Mouse (Mus musculus): Measurements from ENCODE around the gene Irf3. TPM values are rescaled to one million over a fixed set of nuclear protein-coding genes. Genes with fewer than 3 reads are reported as not detected.

Gene Irf3
- total RNA-seq (2021): 10 to 100 TPM; 26.7 to 30.4 TPM
- long read RNA-seq, experiment 1, transcript Irf3-201 (8 exons, 2,031 nt): major isoform, 5 of 15 reads
- long read RNA-seq, experiment 1, partial matches to known transcripts: 2 of 15 reads
- long read RNA-seq, experiment 1, other reads (novel, unspliced or antisense): 3 of 15 reads
- long read RNA-seq, experiment 2, partial matches to known transcripts: 4 of 16 reads
- long read RNA-seq, experiment 2, other reads (novel, unspliced or antisense): 6 of 16 reads

DNA sequence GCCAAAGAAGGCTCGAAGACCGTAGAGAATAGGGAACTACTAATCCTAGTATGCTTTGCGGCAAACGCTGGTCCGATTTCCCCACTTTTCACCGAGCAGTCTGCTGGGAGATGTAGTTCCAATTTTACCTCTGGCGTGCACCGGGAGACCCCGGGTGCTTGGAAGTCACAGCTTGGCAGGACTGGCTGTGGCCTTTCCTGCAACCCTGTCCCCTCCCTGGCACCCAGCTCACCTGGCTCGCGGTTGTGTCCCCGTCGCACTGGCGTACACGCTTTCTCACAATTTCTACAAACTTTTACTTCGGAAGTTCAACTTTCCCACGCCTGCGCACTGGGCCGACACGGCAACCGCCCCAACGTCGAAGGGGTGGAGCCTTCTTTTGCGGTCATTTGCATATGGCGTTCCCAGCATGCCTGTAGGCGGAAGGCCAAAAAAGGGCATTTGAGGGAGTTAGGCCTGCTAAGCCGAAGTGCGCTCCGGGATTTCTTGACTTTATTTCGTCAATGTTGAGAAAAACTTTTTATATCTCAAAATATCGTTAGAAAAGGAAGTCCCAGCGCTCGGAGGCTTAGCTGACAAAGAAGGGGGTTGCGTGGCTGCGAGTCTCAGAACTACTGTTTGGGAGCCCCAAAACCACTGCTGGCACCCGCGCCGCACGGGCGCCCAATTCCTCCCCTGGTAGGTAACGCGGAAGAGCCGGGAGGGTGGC is at the start of gene Irf3:
Irf3 (plus strand) TSS at position 418 of the 709 bp plus-strand sequence.
- DNase-seq (ENCODE audit: low spot score in 2 of 2): peak; percentile 95 to 97
- intact Hi-C loops (cut with DNase I): no loop called here

DNA sequence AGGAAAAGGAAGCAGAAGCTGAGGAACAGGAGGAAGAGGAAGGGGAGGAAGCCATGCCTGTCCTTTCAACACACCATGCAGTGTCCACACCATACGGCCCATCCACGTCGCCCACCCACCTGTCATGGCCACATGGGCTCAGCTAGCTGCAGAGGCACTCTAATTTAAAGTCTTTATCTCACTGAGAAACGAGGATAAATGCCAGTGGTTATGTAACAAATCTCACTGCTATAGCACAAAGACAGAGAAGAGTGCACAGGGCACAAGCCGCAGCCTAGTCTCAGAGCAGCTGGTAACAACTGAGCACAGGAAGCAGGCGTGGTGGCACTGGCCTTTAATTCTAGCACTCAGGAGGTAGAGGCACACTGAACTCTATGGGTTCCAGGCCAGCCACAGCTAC is 47.5 kb upstream of the Irf3 start:
- intact Hi-C loops (cut with DNase I): no loop called here
- no peak for DNase-seq (ENCODE audit: low spot score in 2 of 2)

DNA sequence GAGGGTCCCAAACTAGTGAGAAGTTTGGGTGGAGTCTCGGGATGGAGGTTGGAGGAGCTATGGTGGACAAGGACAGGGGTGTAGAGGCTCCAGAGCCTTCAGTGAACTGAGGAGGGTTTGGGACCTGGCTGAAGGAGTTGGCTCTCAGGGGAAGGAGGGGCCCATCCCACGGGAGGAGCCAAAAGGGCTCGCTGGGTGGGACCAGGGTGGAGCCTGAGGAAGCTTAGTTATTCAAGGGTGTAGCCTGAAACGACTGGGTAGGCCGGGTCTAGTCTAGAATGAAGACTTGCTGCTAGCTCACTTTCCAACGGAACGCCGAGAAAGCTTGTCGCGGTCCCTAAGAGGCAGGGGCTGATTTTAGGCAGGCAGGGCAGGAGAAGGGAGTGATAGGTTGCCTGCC is 45.5 kb upstream of the Irf3 start:
- no peak for DNase-seq (ENCODE audit: low spot score in 2 of 2)
- intact Hi-C loops (cut with DNase I): no loop called here

DNA sequence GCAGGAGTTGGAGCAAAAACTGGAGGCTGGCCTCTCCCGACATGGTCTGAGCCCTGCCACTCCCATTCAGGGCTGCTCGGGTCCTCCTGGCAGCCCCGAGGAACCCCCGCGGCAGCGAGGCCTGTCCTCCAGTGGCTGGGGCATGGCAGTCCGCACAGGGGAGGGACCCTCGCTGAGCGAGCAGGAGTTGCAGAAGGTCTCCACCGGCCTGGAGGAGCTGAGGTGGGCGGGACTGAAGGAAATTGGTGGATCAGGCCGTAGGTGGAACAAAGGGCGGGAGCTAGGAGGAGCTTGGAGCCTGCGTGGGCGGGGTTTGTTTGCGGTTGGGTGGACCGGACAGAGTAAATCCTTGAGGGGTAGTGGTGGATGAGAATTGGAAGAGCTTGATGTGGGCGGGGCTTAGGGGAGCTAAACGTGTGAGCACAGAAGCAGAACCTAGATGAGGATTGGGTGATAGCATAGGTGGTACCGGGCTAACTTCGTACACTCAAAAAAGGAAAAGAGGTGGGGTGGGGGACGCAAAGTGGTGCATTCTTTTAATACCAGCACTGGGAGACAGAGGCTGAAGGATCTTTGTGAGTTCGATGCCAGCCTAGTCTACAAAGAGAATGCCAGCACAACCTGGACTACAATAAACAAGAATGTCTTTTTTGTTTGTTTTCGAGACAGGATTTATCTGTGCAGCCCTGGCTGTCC is 44.7 kb upstream of the Irf3 start:
- peak; percentile 83 for DNase-seq (ENCODE audit: low spot score in 2 of 2)
- intact Hi-C loops (cut with DNase I): no loop called here

- no peak for DNase-seq (ENCODE audit: low spot score in 2 of 2)
- intact Hi-C loops (cut with DNase I): no loop called here
Measured at GRCm38 (mm10) chr7:44953561-44953960, 43.9 kb upstream of the Irf3 start.

- DNase-seq (ENCODE audit: low spot score in 2 of 2): no peak
- intact Hi-C loops (cut with DNase I): loop anchor here (2.0 kb wide), 1 partner anchor 25 kb away; the partner anchor contains the start of gene Ap2a1
Measured at GRCm38 (mm10) chr7:44954091-44954885, 43.2 kb upstream of the Irf3 start.

DNA sequence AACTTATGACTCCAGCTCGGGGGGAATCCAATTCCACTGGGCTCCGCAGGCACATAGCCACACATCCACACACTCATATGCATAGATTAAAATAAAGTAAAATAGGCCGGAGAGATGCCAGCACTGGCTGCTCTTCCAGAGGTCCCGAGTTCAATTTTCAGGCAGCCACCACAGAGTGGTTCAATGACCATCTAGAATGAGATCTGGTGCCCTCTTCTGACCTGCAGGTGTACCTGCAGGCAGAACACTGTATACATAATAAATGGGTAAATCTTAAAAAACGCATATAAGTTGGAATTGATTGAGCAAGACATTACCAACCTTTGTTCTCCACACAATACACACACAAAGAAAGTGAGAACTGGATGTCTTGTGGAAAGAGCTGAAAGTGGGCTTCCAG is 41.8 kb upstream of the Irf3 start:
- DNase-seq (ENCODE audit: low spot score in 2 of 2): no peak
- intact Hi-C loops (cut with DNase I): loop anchor here (2.0 kb wide), 1 partner anchor 27 kb away; the partner anchor contains the start of gene Ap2a1

- intact Hi-C loops (cut with DNase I): no loop called here
- DNase-seq (ENCODE audit: low spot score in 2 of 2): no peak
Measured at GRCm38 (mm10) chr7:44956266-44956665, 41.2 kb upstream of the Irf3 start.

DNA sequence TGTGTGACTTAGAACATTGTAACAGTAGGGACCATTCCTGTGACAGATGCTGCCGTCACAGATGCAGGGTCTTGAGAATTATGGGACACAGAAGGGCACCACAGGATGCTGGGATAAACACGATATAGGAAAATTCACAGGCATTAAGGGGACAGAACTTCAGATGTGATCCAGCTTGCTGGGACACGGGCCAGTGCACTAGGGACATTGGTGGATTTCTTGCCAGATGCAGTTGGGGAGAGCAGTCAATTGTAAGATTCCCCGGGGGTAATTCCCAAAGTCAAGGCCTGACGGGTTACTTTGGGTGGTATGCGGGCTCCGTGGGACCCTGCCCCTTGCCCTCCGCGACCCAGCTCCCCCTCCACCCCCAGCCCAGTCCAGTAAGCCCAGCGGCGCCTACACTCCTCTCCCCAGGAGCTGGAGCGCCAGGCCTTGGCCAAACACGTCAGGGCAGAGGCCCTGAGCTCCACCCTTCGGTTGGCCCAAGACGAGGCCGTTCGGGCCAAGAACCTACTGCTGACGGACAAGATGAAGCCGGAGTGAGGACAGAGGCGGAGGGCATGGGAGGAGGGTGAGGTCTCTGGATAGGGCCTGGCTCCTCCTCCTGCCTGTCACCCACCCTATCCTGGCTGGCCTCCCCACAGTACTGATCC is 40.1 kb upstream of the Irf3 start:
- intact Hi-C loops (cut with DNase I): no loop called here
- no peak for DNase-seq (ENCODE audit: low spot score in 2 of 2)

GRCm38 (mm10) chr7:44958208-44958607 is 39.2 kb upstream of the Irf3 start:
- intact Hi-C loops (cut with DNase I): no loop called here
- peak; percentile 57 to 75 for DNase-seq (ENCODE audit: low spot score in 2 of 2)

GRCm38 (mm10) chr7:44959281-44959680 is 38.2 kb upstream of the Irf3 start:
- no peak for DNase-seq (ENCODE audit: low spot score in 2 of 2)
- intact Hi-C loops (cut with DNase I): no loop called here

GRCm38 (mm10) chr7:44959874-44960511 is 37.5 kb upstream of the Irf3 start:
- intact Hi-C loops (cut with DNase I): no loop called here
- DNase-seq (ENCODE audit: low spot score in 2 of 2): no peak

DNA sequence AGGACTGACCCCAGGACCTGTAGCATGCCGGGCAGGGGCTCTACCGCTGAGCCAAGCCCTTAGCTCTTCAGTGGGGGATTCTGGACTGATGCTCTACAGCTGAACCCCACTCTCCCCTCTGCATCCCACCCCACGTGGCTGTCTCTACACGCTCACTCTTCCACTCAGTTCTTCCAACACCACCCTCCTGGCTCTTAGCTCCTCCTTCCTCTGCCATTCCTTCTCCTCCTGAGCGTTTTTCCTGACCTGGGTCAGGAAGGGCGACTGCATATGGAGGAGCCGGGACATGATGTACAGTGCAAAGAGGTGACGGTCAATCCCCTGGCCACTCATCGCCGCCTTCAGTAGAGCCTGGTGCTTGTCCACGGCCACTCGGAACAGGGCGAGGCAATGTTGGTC is 36.9 kb upstream of the Irf3 start:
- intact Hi-C loops (cut with DNase I): no loop called here
- no peak for DNase-seq (ENCODE audit: low spot score in 2 of 2)

- intact Hi-C loops (cut with DNase I): no loop called here
- peak in 1 of 2 experiments; percentile 2 for DNase-seq (ENCODE audit: low spot score in 2 of 2)
Measured at GRCm38 (mm10) chr7:44962337-44962736, 35.1 kb upstream of the Irf3 start.

GRCm38 (mm10) chr7:44962831-44963230 is 34.6 kb upstream of the Irf3 start:
- intact Hi-C loops (cut with DNase I): no loop called here
- DNase-seq (ENCODE audit: low spot score in 2 of 2): peak in 1 of 2 experiments; percentile 1

GRCm38 (mm10) chr7:44964990-44965389 is 32.5 kb upstream of the Irf3 start:
- DNase-seq (ENCODE audit: low spot score in 2 of 2): no peak
- intact Hi-C loops (cut with DNase I): no loop called here

- intact Hi-C loops (cut with DNase I): no loop called here
- no peak for DNase-seq (ENCODE audit: low spot score in 2 of 2)
Measured at GRCm38 (mm10) chr7:44965975-44966374, 31.5 kb upstream of the Irf3 start.

GRCm38 (mm10) chr7:44966638-44967037 is 30.8 kb upstream of the Irf3 start:
- intact Hi-C loops (cut with DNase I): no loop called here
- DNase-seq (ENCODE audit: low spot score in 2 of 2): no peak

- peak; percentile 85 to 96 for DNase-seq (ENCODE audit: low spot score in 2 of 2)
- intact Hi-C loops (cut with DNase I): loop anchor here (5.0 kb wide), 1 partner anchor 43 kb away; the partner anchor contains the start of gene Ap2a1
Measured at GRCm38 (mm10) chr7:44970231-44970691, 27.2 kb upstream of the Irf3 start.
